Mouse (Mus musculus) E14TG2a.4 (cell line): ENCODE results near the gene Nek8.

Source experiments
- CTCF ChIP-seq: conservative IDR thresholded peaks from 2 replicates; pipeline ENCODE4 v1.5.1; 2014; ENCODE audit warnings: low read length
- NANOG ChIP-seq: IDR thresholded peaks from 2 replicates; pipeline ENCODE4 v1.6.1; 2014; ENCODE audit warnings: borderline replicate concordance, low read length, mixed read lengths

- TF ChIP-seq NANOG, result no peak
- no peak for TF ChIP-seq CTCF
Observed at GRCm38 (mm10) chr11:78213086-78213817, 36.8 kb upstream of the Nek8 start.
